Mouse (Mus musculus) CH12.LX (cell line): ENCODE results near the gene Htra2.
A peak's percentile ranks its signal among the peaks of the same experiment; 100 is the strongest.

ENCODE experiments used
- BHLHE40 ChIP-seq: IDR thresholded peaks from 2 replicates; pipeline ENCODE4 v1.6.1; 2011; ENCODE audit warnings: mild to moderate bottlenecking, low read depth, low read length, improper control_type of control experiment
- CHD1 ChIP-seq: IDR thresholded peaks from 2 replicates; pipeline ENCODE4 v1.6.1; 2012; ENCODE audit warnings: low read depth, low read length, improper control_type of control experiment, inconsistent platforms
- CTCF ChIP-seq, 2 experiments: IDR thresholded peaks in 1 of 2; conservative IDR thresholded peaks in 1 of 2; 2 replicates each; pipeline ENCODE4 v1.5.1; 2011 to 2012; ENCODE audit warnings: low read depth in 2 of 2, low read length in 2 of 2, improper control_type of control experiment in 1 of 2, inconsistent platforms in 1 of 2, mild to moderate bottlenecking in 1 of 2, moderate library complexity in 1 of 2
- GABPA ChIP-seq: IDR thresholded peaks from 2 replicates; pipeline ENCODE4 v1.6.1; 2012; ENCODE audit warnings: low read depth, low read length, improper control_type of control experiment, inconsistent platforms; ENCODE audit not compliant: insufficient replicate concordance
- HCFC1 ChIP-seq: IDR thresholded peaks from 2 replicates; pipeline ENCODE4 v1.6.1; 2012; ENCODE audit warnings: low read depth, mild to moderate bottlenecking, inconsistent platforms, low read length, improper control_type of control experiment
- MAFK ChIP-seq: IDR thresholded peaks from 2 replicates; pipeline ENCODE4 v1.6.1; 2011; ENCODE audit warnings: low read length, improper control_type of control experiment; ENCODE audit not compliant: insufficient replicate concordance
- MAX ChIP-seq: IDR thresholded peaks from 2 replicates; pipeline ENCODE4 v1.6.1; 2011; ENCODE audit warnings: low read length, improper control_type of control experiment
- PAX5 ChIP-seq: IDR thresholded peaks from 2 replicates; pipeline ENCODE4 v1.6.1; 2012; ENCODE audit warnings: low read length, inconsistent platforms, mixed read lengths
- POLR2A ChIP-seq: IDR thresholded peaks from 2 replicates; pipeline ENCODE4 v1.6.1; 2011; ENCODE audit warnings: low read depth, mild to moderate bottlenecking, improper control_type of control experiment, low read length
- POLR2AphosphoS2 ChIP-seq: IDR thresholded peaks from 2 replicates; pipeline ENCODE4 v1.6.1; 2011; ENCODE audit warnings: low read depth, low read length, improper control_type of control experiment
- TBP ChIP-seq: conservative IDR thresholded peaks from 2 replicates; pipeline ENCODE4 v1.6.1; 2011; ENCODE audit warnings: low read depth, low read length, improper control_type of control experiment
- ZMIZ1 ChIP-seq: IDR thresholded peaks from 2 replicates; pipeline ENCODE4 v1.6.1; 2012; ENCODE audit warnings: low read depth, mild to moderate bottlenecking, inconsistent platforms, low read length, improper control_type of control experiment

GRCm38 (mm10) chr6:83101316-83101687, 46.2 kb upstream of the Htra2 start, which contains the start of the genes Ccdc142 and Gm42688:
- TF ChIP-seq MAFK = no peak
- TF ChIP-seq CTCF (conservative IDR thresholded peaks at IDR 0.05 in 1 of 2, IDR thresholded peaks at IDR 0.05 in 1 of 2; ENCODE audit: low read depth in 2 of 2, low read length in 2 of 2) = peak in 1 of 2 experiments; percentile 87; a peak in 2 of 4 replicates
- TF ChIP-seq GABPA = no peak; the same call in 1 of the 2 replicates
- peak; percentile 94 for TF ChIP-seq HCFC1
- TF ChIP-seq ZMIZ1 = no peak
- peak; percentile 49; the same call in 1 of the 2 replicates for TF ChIP-seq MAX
- TF ChIP-seq POLR2A = peak; percentile 74
- TF ChIP-seq CHD1 = no peak
- TF ChIP-seq BHLHE40 = peak; percentile 72
- TF ChIP-seq TBP = peak; percentile 43; the same call in 1 of the 2 replicates
- no peak for TF ChIP-seq PAX5
- no peak for TF ChIP-seq POLR2AphosphoS2
